ENCODE assay signal across 8 mouse cellular contexts in genomic region chr2:118745232-118745884, GRCm38 (mm10). TPM values are rescaled to one million over a fixed set of nuclear protein-coding genes. Genes with fewer than 3 reads are reported as not detected.
DNase-seq lines count a peak whose midpoint lies in the region; ATAC-seq lines count a peak whose summit lies in the region.

TSS of gene Inafm2 (plus strand) at chr2:118745758.

- DNase-seq in adrenal gland, adult 18-20 months (ENCODE audit: low spot score in 2 of 2) = peak; percentile 92 to 94
- peak; percentile 89 for DNase-seq in embryo, embryonic 10 days (ENCODE audit: low spot score)
- DNase-seq in gastrocnemius, postnatal 14 days = peak; percentile 91
- peak; percentile 90 for DNase-seq in induced T-regulatory cell, adult 2 months (ENCODE audit: low read depth)
- peak; percentile 85 to 91 for DNase-seq in left cerebral cortex, postnatal 14 days (ENCODE audit: low spot score in 2 of 2)
- peak; percentile 94 for DNase-seq in right cerebral cortex, postnatal 25 days
- DNase-seq in urinary bladder, postnatal 36 days (ENCODE audit: low spot score in 2 of 2) = peak; percentile 84 to 91

- intact Hi-C loops in gastrocnemius, postnatal 14 days (cut with DNase I; ENCODE audit: low total_unique reads) = no loop called here
- intact Hi-C loops in left cerebral cortex, postnatal 14 days (cut with DNase I) = loop anchor here (2.0 to 10.0 kb wide), 3 partner anchors 33 to 261 kb away; partner anchors contain the start of gene Disp2

- peak; percentile 69 for ATAC-seq in megakaryocyte-erythroid progenitor cell, adult 5-6 weeks (replicated peaks; ENCODE audit: low FRiP score, low TSS enrichment, poor library complexity, severe bottlenecking)

RNA-seq across cellular contexts. Expression of gene Inafm2, which starts in this region (rescaled TPM):
- 10 to 100 TPM; 35.2 to 40.1 TPM for total RNA-seq in adrenal gland, adult 18-20 months (2021)
- total RNA-seq in gastrocnemius, postnatal 14 days (2021) = 1 to 10 TPM; 5.3 TPM
- total RNA-seq in left cerebral cortex, postnatal 14 days (2021) = 10 to 100 TPM; 30.8 to 33.4 TPM
- 14.5 and 20.5 TPM in 2 replicates for total RNA-seq in megakaryocyte-erythroid progenitor cell, adult 5-6 weeks (2014; fragmentation: Nextera tagmentation)
- 10.1 and 13.9 TPM in 2 replicates for total RNA-seq in megakaryocyte-erythroid progenitor cell, adult 5-6 weeks (2017)

Comparison
In these comparisons a context has a peak if more than half of its experiments do, and no peak if none do; other contexts are left out.
1. Peak in every context shown above with its lines: DNase-seq and ATAC-seq.